Mouse (Mus musculus) heart, adult 2 months (tissue): ENCODE results near the gene Tcf7l1.

Experiments
- CTCF ChIP-seq: fragments of 200-600 bp; IDR thresholded peaks from 2 replicates; pipeline ENCODE4 v1.8.1; 2022; ENCODE audit warnings: antibody characterized with exemption, mild to moderate bottlenecking, moderate library complexity
- EP300 ChIP-seq: fragments of 200-500 bp; IDR thresholded peaks from 2 replicates; pipeline ENCODE4 v1.6.1; 2011; ENCODE audit warnings: low read depth, low read length, control low read depth; ENCODE audit not compliant: insufficient read depth
- POLR2A ChIP-seq: fragments of 200-500 bp; IDR thresholded peaks from 2 replicates; pipeline ENCODE4 v1.6.1; 2011; ENCODE audit warnings: mild to moderate bottlenecking, low read depth, low read length, control low read depth; ENCODE audit not compliant: insufficient read depth

GRCm38 (mm10) chr6:72581625-72582382, 207.2 kb downstream of the Tcf7l1 start:
- TF ChIP-seq CTCF (no peak), EP300 (no peak), POLR2A (no peak)
